Mouse (Mus musculus) ES-Bruce4 (cell line): Measurements from ENCODE around the gene Tll2.

Source experiments
- CTCF ChIP-seq: IDR thresholded peaks from one replicate; pipeline ENCODE4 v1.8.1; 2011; ENCODE audit warnings: low read depth, low read length
- EP300 ChIP-seq: IDR thresholded peaks from 2 replicates; pipeline ENCODE4 v1.6.1; 2011; ENCODE audit warnings: low read depth, low read length; ENCODE audit not compliant: insufficient read depth
- POLR2A ChIP-seq: IDR thresholded peaks from one replicate; pipeline ENCODE4 v1.8.1; 2011; ENCODE audit warnings: low read length; ENCODE audit not compliant: insufficient read depth

DNA sequence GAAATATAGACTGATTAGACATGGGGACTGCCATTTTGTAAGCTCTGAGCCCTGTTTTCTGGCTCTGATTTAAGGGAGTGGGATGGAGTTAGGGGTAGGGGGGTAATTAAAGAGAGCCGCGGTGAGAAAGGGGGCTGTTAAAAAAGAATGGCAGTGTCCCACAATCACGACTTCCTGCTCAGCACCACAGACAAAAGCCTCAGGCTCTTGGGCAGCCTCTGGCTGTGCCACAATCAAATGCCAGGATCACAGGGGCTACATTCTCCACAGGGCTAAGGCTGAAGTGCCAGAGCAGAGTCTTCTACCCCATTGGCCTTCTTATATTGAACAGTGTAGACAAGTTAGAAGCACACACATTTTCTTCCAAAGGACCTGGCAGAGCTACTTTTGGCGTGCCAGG is 118.7 kb downstream of the Tll2 start:
- TF ChIP-seq POLR2A (no peak), EP300 (no peak), CTCF (no peak)
